Mouse (Mus musculus) right cerebral cortex, adult 2 months (tissue): Measurements from ENCODE around the gene 2310061N02Rik.
"Not testable (repeated sequence)": the region's sequence is repeated elsewhere in the genome, so short reads cannot be mapped to it uniquely, and the experiment has no call there.

Source experiments
- DNase-seq, 2 experiments: peaks; one replicate each; pipeline ENCODE4 v3.0.0; 2021 to 2022; ENCODE audit warnings: low spot score in 2 of 2

The 2310061N02Rik gene

GRCm38 (mm10) chr16:88707496-88708012 lies at the start of gene 2310061N02Rik:
Gene 2310061N02Rik, minus strand, starts transcription at chr16:88707962.
- DNase-seq: no peak

- not testable (repeated sequence) for DNase-seq
These were observed 43.8 kb upstream of the 2310061N02Rik start, which contains the start of gene Krtap13 for GRCm38 (mm10) chr16:88751535-88751934. Gene Krtap13, minus strand, starts transcription at chr16:88751635.

DNA sequence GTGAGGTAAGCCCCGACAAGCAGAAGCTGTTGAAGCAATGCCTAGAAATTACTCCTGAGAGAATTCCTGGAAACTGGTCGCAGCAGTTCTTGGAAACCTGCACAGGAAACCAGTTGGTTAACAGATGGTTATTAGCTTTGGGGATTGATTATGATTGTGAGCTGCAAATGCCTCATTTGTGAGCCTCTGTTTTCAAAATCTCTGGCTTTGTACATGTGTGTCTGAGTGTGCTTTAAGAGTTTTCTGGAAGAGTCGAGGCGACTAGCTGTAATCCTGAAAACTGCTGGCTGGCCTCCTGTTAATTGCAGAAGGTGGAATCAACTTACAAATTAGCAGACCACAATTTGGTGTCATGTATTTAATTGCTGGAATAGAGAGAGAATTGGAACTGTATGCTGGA lies 40.2 kb upstream of the 2310061N02Rik start:
- DNase-seq: no peak

- DNase-seq: no peak
These were observed 37.1 kb upstream of the 2310061N02Rik start for GRCm38 (mm10) chr16:88744750-88745340.

DNA sequence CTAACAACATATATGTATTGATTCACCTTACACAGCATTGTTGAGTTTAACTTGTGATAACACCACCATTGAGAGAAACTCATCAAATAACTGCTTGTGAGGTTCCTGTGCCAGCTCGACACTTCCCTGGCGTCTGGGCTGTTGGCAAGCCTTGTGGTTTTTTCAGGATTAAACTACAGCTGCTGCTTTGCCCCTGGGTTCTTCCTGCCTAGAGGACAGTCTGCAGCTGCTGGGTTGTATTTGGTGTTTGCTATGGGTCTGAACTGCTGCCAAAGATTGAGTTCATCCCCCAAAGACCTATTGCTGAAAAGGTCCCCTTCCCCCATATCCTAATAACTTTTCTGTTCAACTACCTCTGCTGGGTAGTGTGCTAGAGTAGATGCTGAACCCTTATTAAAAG lies 27.6 kb upstream of the 2310061N02Rik start:
- DNase-seq: no peak

DNA sequence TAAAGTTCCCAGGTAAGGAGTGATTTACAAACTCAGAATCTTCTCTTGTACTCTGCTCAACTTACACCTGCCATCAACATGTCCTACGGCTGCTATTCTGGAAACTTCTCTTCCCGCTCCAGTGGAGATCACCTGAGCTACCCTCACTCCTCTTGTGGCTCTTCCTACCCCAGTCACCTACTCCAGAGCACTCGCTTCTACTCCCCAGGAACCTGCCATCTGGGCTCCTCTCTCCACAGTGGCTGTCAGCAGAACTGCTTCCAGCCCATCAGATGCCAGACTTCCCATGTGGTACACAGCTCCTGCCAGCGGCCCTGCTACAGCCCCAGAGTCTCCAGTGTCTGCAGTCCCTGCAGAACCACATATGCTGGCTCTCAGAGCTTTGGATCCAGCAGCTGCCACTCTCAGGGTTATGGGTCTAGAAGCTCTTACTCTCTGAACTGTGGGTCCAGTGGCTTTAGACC lies 21.1 kb upstream of the 2310061N02Rik start, which contains the start of gene Krtap13-1:
TSS of gene Krtap13-1 (plus strand) at position 51 of the 464 bp plus-strand sequence.
- no peak for DNase-seq

- DNase-seq: no peak
These were observed 12.3 kb upstream of the 2310061N02Rik start for GRCm38 (mm10) chr16:88720031-88720430.

GRCm38 (mm10) chr16:88716549-88716948 lies 8.8 kb upstream of the 2310061N02Rik start:
- no peak for DNase-seq

- no peak for DNase-seq
These were observed 3.5 kb upstream of the 2310061N02Rik start for GRCm38 (mm10) chr16:88711245-88711644.

DNA sequence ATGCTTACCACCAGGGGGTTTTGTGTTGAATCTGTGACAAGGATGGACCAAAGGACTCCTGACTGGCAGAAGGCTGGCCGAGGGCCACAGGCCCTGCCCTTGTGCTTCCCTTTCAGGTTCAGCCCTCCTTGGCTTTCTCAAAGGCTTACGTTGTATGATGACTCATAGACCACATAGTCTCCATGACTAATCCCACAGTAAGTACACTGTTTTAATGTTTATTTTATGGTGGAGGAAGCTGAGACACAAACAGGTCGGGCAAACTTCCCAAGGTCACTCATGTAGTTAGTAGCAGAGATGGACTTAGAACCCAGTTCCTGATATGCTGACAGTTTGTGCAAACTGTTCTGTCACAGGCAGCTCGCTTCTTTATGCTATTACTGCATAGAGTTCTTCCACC lies 3.0 kb upstream of the 2310061N02Rik start:
- DNase-seq: no peak

- DNase-seq: no peak
These were observed 6.5 kb downstream of the 2310061N02Rik start for GRCm38 (mm10) chr16:88701072-88701864.

DNA sequence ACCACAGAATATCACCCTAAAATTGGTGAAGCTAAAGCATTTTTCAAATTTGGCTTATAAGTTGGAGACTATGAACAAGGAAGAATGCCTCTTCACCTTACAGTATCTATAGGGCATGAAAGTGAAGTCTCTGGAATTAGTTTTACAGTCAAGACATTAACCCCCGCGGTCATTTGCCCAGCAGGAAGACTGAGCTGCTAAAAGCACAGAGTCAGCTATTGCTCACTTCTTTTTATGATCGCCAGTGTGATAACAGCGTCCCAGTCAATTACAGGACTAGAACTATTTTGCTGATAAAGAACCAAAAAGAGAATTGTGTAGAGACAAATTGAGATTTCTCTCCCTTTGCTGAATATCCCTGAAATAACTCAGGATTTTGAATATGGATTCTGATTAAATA lies 11.5 kb downstream of the 2310061N02Rik start:
- no peak for DNase-seq

GRCm38 (mm10) chr16:88681282-88681681 lies 26.5 kb downstream of the 2310061N02Rik start:
- no peak for DNase-seq

GRCm38 (mm10) chr16:88679099-88679498 lies 28.7 kb downstream of the 2310061N02Rik start:
- no peak for DNase-seq

DNA sequence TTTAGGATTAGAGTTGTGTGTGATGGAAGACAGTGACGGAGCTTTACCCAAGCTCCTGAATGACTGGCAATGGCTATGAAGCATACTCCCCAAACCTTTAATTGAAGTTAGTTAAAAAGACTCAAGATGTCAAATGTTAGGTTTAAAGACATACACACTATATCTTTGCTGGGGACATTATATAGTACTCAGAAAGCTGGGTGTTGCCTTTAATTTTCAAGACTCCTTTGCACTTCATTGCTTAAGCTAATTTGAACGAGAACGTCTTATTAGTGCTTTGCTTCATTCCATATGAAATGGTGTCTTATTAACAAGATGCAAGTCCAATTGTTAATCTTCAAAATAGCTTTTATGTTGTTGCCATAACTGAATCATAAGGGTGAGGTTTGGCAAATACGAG lies 36.2 kb downstream of the 2310061N02Rik start, which contains the start of gene Krtap27-1:
TSS of gene Krtap27-1 (minus strand) at position 101 of the 400 bp plus-strand sequence.
- no peak for DNase-seq

GRCm38 (mm10) chr16:88657426-88657825 lies 50.3 kb downstream of the 2310061N02Rik start:
- no peak for DNase-seq
